Mouse (Mus musculus): ENCODE data around the gene Gm28230. TPM values are rescaled to one million over a fixed set of nuclear protein-coding genes. Genes with fewer than 3 reads are reported as not detected.
A peak's percentile ranks its signal among the peaks of the same experiment; 100 is the strongest.

Gene Gm28230
- polyA plus RNA-seq, 2 experiments = 0.18 to 5.0 TPM

GRCm38 (mm10) chr2:74751861-74752260 is 25.3 kb downstream of the Gm28230 start:
- Histone ChIP-seq H3K4me1 (ENCODE audit: control insufficient read depth, insufficient read depth, low read length) (peaks cover 15% of the 10 kb centered on the region), H3K9ac (ENCODE audit: low read depth, low read length, severe bottlenecking) (no peak overlapping the region), H3K4me2 (replicated peaks; ENCODE audit: low read depth, low read length, severe bottlenecking) (no peak overlapping the region), H3K9me3 (ENCODE audit: control insufficient read depth, low read length) (no peaks in the 10 kb centered on the region), H3K36me3 (ENCODE audit: control insufficient read depth, insufficient read depth, low read length) (no peaks in the 10 kb centered on the region), H3K27ac (replicated peaks; ENCODE audit: low read depth, low read length) (no peak overlapping the region), H3K27me3 (ENCODE audit: control insufficient read depth, insufficient read depth, low read length) (peaks cover 81% of the 10 kb centered on the region), H3K4me3 (replicated peaks; ENCODE audit: low read length) (no peak overlapping the region)
- ATAC-seq (ENCODE audit: low FRiP score, low read depth) (no peak), DNase-seq (ENCODE audit: low spot score) (no peak)
- 78% methylated on average over 1 of the region's 1 CpGs for WGBS
- no peak for TF ChIP-seq POLR2A (IDR thresholded peaks at IDR 0.05; ENCODE audit: borderline replicate concordance, extremely low read depth, insufficient read depth, insufficient read length)

- DNase-seq (ENCODE audit: low spot score) (no peak), ATAC-seq (ENCODE audit: low FRiP score, low read depth) (no peak)
- peaks cover 74% of the 10 kb centered on the region for H3K27me3 ChIP-seq (ENCODE audit: control insufficient read depth, insufficient read depth, low read length)
- 4% methylated on average over 44 of the region's 45 CpGs for WGBS
- H3K27ac ChIP-seq (replicated peaks; ENCODE audit: low read depth, low read length) = no peak overlapping the region
- peak overlapping the region; percentile 61 for H3K4me2 ChIP-seq (replicated peaks; ENCODE audit: low read depth, low read length, severe bottlenecking)
- no peaks in the 10 kb centered on the region for H3K9me3 ChIP-seq (ENCODE audit: control insufficient read depth, low read length)
- no peak for TF ChIP-seq POLR2A (IDR thresholded peaks at IDR 0.05; ENCODE audit: borderline replicate concordance, extremely low read depth, insufficient read depth, insufficient read length)
- H3K9ac ChIP-seq (ENCODE audit: low read depth, low read length, severe bottlenecking) = no peak overlapping the region; the same call in 1 of the 2 replicates
- no peaks in the 10 kb centered on the region for H3K36me3 ChIP-seq (ENCODE audit: control insufficient read depth, insufficient read depth, low read length)
- H3K4me1 ChIP-seq (ENCODE audit: control insufficient read depth, insufficient read depth, low read length) = peaks cover 15% of the 10 kb centered on the region
- H3K4me3 ChIP-seq (replicated peaks; ENCODE audit: low read length) = peak overlapping the region; percentile 31
Measured at GRCm38 (mm10) chr2:74752431-74753174, 26.1 kb downstream of the Gm28230 start.

- ATAC-seq (ENCODE audit: low FRiP score, low read depth) (no peak), DNase-seq (ENCODE audit: low spot score) (no peak)
- no peaks in the 10 kb centered on the region for H3K9me3 ChIP-seq (ENCODE audit: control insufficient read depth, low read length)
- H3K4me2 ChIP-seq (replicated peaks; ENCODE audit: low read depth, low read length, severe bottlenecking) = peak overlapping the region; percentile 61
- no peak for TF ChIP-seq POLR2A (IDR thresholded peaks at IDR 0.05; ENCODE audit: borderline replicate concordance, extremely low read depth, insufficient read depth, insufficient read length)
- peaks cover 15% of the 10 kb centered on the region for H3K4me1 ChIP-seq (ENCODE audit: control insufficient read depth, insufficient read depth, low read length)
- 4% methylated on average over 18 of the region's 25 CpGs for WGBS
- H3K9ac ChIP-seq (ENCODE audit: low read depth, low read length, severe bottlenecking) = no peak overlapping the region
- peak overlapping the region; percentile 31 for H3K4me3 ChIP-seq (replicated peaks; ENCODE audit: low read length)
- H3K36me3 ChIP-seq (ENCODE audit: control insufficient read depth, insufficient read depth, low read length) = no peaks in the 10 kb centered on the region
- H3K27me3 ChIP-seq (ENCODE audit: control insufficient read depth, insufficient read depth, low read length) = peaks cover 74% of the 10 kb centered on the region
- H3K27ac ChIP-seq (replicated peaks; ENCODE audit: low read depth, low read length) = no peak overlapping the region
Measured at GRCm38 (mm10) chr2:74753175-74753523, 26.6 kb downstream of the Gm28230 start.

GRCm38 (mm10) chr2:74753711-74754110 is 27.2 kb downstream of the Gm28230 start:
- peaks cover 70% of the 10 kb centered on the region for H3K27me3 ChIP-seq (ENCODE audit: control insufficient read depth, insufficient read depth, low read length)
- no peak overlapping the region for H3K9ac ChIP-seq (ENCODE audit: low read depth, low read length, severe bottlenecking)
- H3K27ac ChIP-seq (replicated peaks; ENCODE audit: low read depth, low read length) = no peak overlapping the region
- WGBS = 37% methylated on average over 5 of the region's 5 CpGs
- H3K36me3 ChIP-seq (ENCODE audit: control insufficient read depth, insufficient read depth, low read length) = no peaks in the 10 kb centered on the region
- TF ChIP-seq POLR2A (IDR thresholded peaks at IDR 0.05; ENCODE audit: borderline replicate concordance, extremely low read depth, insufficient read depth, insufficient read length) = no peak
- DNase-seq (ENCODE audit: low spot score) = no peak
- peaks cover 15% of the 10 kb centered on the region for H3K4me1 ChIP-seq (ENCODE audit: control insufficient read depth, insufficient read depth, low read length)
- no peak overlapping the region for H3K4me2 ChIP-seq (replicated peaks; ENCODE audit: low read depth, low read length, severe bottlenecking)
- no peak overlapping the region for H3K4me3 ChIP-seq (replicated peaks; ENCODE audit: low read length)
- no peaks in the 10 kb centered on the region for H3K9me3 ChIP-seq (ENCODE audit: control insufficient read depth, low read length)
- no peak for ATAC-seq (ENCODE audit: low FRiP score, low read depth)

- Histone ChIP-seq H3K9ac (ENCODE audit: low read depth, low read length, severe bottlenecking) (no peak overlapping the region), H3K4me3 (replicated peaks; ENCODE audit: low read length) (no peak overlapping the region), H3K27me3 (ENCODE audit: control insufficient read depth, insufficient read depth, low read length) (peaks cover 65% of the 10 kb centered on the region), H3K36me3 (ENCODE audit: control insufficient read depth, insufficient read depth, low read length) (no peaks in the 10 kb centered on the region), H3K4me1 (ENCODE audit: control insufficient read depth, insufficient read depth, low read length) (peaks cover 12% of the 10 kb centered on the region), H3K4me2 (replicated peaks; ENCODE audit: low read depth, low read length, severe bottlenecking) (no peak overlapping the region), H3K27ac (replicated peaks; ENCODE audit: low read depth, low read length) (no peak overlapping the region), H3K9me3 (ENCODE audit: control insufficient read depth, low read length) (no peaks in the 10 kb centered on the region)
- DNase-seq (ENCODE audit: low spot score) (no peak), ATAC-seq (ENCODE audit: low FRiP score, low read depth) (no peak)
- WGBS = 0% methylated on average over 1 of the region's 1 CpGs
- TF ChIP-seq POLR2A (IDR thresholded peaks at IDR 0.05; ENCODE audit: borderline replicate concordance, extremely low read depth, insufficient read depth, insufficient read length) = no peak
Measured at GRCm38 (mm10) chr2:74760146-74760545, 33.6 kb downstream of the Gm28230 start.

All from limb, embryonic 14.5 days (tissue).